In genomic region chr15:83075607-83076525, GRCm38 (mm10) we compare ENCODE assay signal across 12 mouse cellular contexts. TPM values are rescaled to one million over a fixed set of nuclear protein-coding genes. Genes with fewer than 3 reads are reported as not detected.
DNase-seq lines count a peak whose midpoint lies in the region; ATAC-seq and TF ChIP-seq lines count a peak whose summit lies in the region.
"Had no signal": no experiment of that assay in that cellular context is flagged by ENCODE, and none has a peak within 500 bp of the region (broad histone marks: within the 10 kb centered on the region; RNA-seq: fewer than 3 reads in every experiment).

No protein-coding gene starts in this region.

- H3K4me2 ChIP-seq in hindbrain, embryonic 11.5 days (replicated peaks; ENCODE audit: low read depth, low read length) = no peak overlapping the region
- H3K4me2 ChIP-seq in heart, embryonic 11.5 days = no peak overlapping the region
- H3K4me2 ChIP-seq: embryonic facial prominence, embryonic 12.5 days; hindbrain, embryonic 15.5 days; limb, embryonic 15.5 days had no signal

- H3K27me3 ChIP-seq in thymus, adult 2 months (ENCODE audit: control insufficient read depth, insufficient read depth, low read length) = no peaks in the 10 kb centered on the region
- no peaks in the 10 kb centered on the region for H3K27me3 ChIP-seq in hindbrain, embryonic 11.5 days (ENCODE audit: control insufficient read depth, insufficient read depth, low read length)
- peaks cover 8% of the 10 kb centered on the region; the same call in 1 of the 2 replicates for H3K27me3 ChIP-seq in heart, embryonic 11.5 days (ENCODE audit: control insufficient read depth, insufficient read depth, low read length)
- H3K27me3 ChIP-seq: embryonic facial prominence, embryonic 12.5 days; hindbrain, embryonic 15.5 days; Patski had no signal

- H3K4me3 ChIP-seq in thymus, adult 2 months (ENCODE audit: control insufficient read depth, insufficient read depth, low read length) = no peak overlapping the region
- H3K4me3 ChIP-seq in bone marrow macrophage, adult 2 months (ENCODE audit: insufficient read depth, low read length) = peak overlapping the region; percentile 7; the same call in 1 of the 2 replicates
- no peak overlapping the region for H3K4me3 ChIP-seq in hindbrain, embryonic 11.5 days (ENCODE audit: low read depth, low read length)
- H3K4me3 ChIP-seq in left cerebral cortex, adult 2 months = no peak overlapping the region
- H3K4me3 ChIP-seq in heart, embryonic 11.5 days (ENCODE audit: low read depth, low read length) = no peak overlapping the region
- H3K4me3 ChIP-seq: embryonic facial prominence, embryonic 12.5 days; hindbrain, embryonic 15.5 days; limb, embryonic 15.5 days had no signal

- intact Hi-C loops in left cerebral cortex, adult 2 months (cut with DNase I) = no loop called here

- WGBS in thymus, adult 2 months = 2% methylated on average over 27 of the region's 27 CpGs
- WGBS in hindbrain, embryonic 11.5 days = 60% methylated on average over 27 of the region's 27 CpGs
- WGBS in heart, embryonic 11.5 days (ENCODE audit: insufficient replicate concordance) = 46% methylated on average over 27 of the region's 27 CpGs

- no peak for ATAC-seq in hindbrain, embryonic 11.5 days (ENCODE audit: low FRiP score)
- no peak for ATAC-seq in heart, embryonic 11.5 days (replicated peaks; ENCODE audit: insufficient number of reproducible peaks, low FRiP score, low TSS enrichment)
- ATAC-seq: Patski had no signal

- TF ChIP-seq CTCF in thymus, adult 2 months (IDR thresholded peaks at IDR 0.05; ENCODE audit: borderline replicate concordance, control insufficient read depth, extremely low read depth, insufficient read depth, low read length, poor library complexity) = no peak
- TF ChIP-seq CTCF in bone marrow macrophage, adult 2 months (IDR thresholded peaks at IDR 0.05; ENCODE audit: low read depth, low read length) = no peak
- TF ChIP-seq CTCF in left cerebral cortex, adult 2 months (IDR thresholded peaks at IDR 0.05) = no peak

- no peaks in the 10 kb centered on the region for H3K36me3 ChIP-seq in thymus, adult 2 months (ENCODE audit: control insufficient read depth, insufficient read depth, low read length)
- no peaks in the 10 kb centered on the region for H3K36me3 ChIP-seq in hindbrain, embryonic 11.5 days (ENCODE audit: control insufficient read depth, insufficient read depth, low read length)
- no peaks in the 10 kb centered on the region for H3K36me3 ChIP-seq in heart, embryonic 11.5 days (ENCODE audit: control insufficient read depth, insufficient read depth, low read length)
- H3K36me3 ChIP-seq: embryonic facial prominence, embryonic 12.5 days; hindbrain, embryonic 15.5 days; limb, embryonic 15.5 days had no signal

- H3K9ac ChIP-seq in hindbrain, embryonic 11.5 days (ENCODE audit: low read depth, low read length) = no peak overlapping the region
- H3K9ac ChIP-seq in heart, embryonic 11.5 days (ENCODE audit: low read depth, low read length) = no peak overlapping the region
- H3K9ac ChIP-seq: embryonic facial prominence, embryonic 12.5 days; hindbrain, embryonic 15.5 days; limb, embryonic 15.5 days had no signal

- peaks cover 7% of the 10 kb centered on the region for H3K4me1 ChIP-seq in thymus, adult 2 months (replicated peaks; ENCODE audit: control insufficient read depth, insufficient read depth, low read length)
- peaks cover 8% of the 10 kb centered on the region for H3K4me1 ChIP-seq in bone marrow macrophage, adult 2 months (ENCODE audit: control insufficient read depth, insufficient read depth, low read length)
- H3K4me1 ChIP-seq in hindbrain, embryonic 11.5 days (replicated peaks; ENCODE audit: control insufficient read depth, insufficient read depth, low read length) = no peaks in the 10 kb centered on the region
- no peaks in the 10 kb centered on the region for H3K4me1 ChIP-seq in heart, embryonic 11.5 days (ENCODE audit: control insufficient read depth, insufficient read depth, low read length)
- H3K4me1 ChIP-seq: embryonic facial prominence, embryonic 12.5 days; hindbrain, embryonic 15.5 days had no signal

- H3K9me3 ChIP-seq in hindbrain, embryonic 11.5 days (ENCODE audit: control insufficient read depth, low read length) = no peaks in the 10 kb centered on the region
- no peaks in the 10 kb centered on the region for H3K9me3 ChIP-seq in heart, embryonic 11.5 days (replicated peaks; ENCODE audit: control insufficient read depth, low read length)
- H3K9me3 ChIP-seq: embryonic facial prominence, embryonic 12.5 days; hindbrain, embryonic 15.5 days; limb, embryonic 15.5 days had no signal

- TF ChIP-seq POLR2A in thymus, adult 2 months (IDR thresholded peaks at IDR 0.05; ENCODE audit: control insufficient read depth, extremely low read depth, insufficient read depth, low read length, poor library complexity) = no peak
- no peak for TF ChIP-seq POLR2A in bone marrow macrophage, adult 2 months (IDR thresholded peaks at IDR 0.05; ENCODE audit: borderline replicate concordance, low read depth, low read length)

- peak; percentile 15 for DNase-seq in thymus, adult 2 months
- DNase-seq in thymus, adult 18-20 months = no peak
- peak; percentile 38 for DNase-seq in lung, postnatal 10 days
- peak; percentile 25 for DNase-seq in thymus, postnatal 14 days
- no peak for DNase-seq in hindbrain, embryonic 11.5 days (ENCODE audit: low spot score)
- DNase-seq in left cerebral cortex, adult 2 months (ENCODE audit: extremely low spot score in 1 of 2, low spot score in 2 of 2) = no peak

- H3K27ac ChIP-seq in thymus, adult 2 months (ENCODE audit: control insufficient read depth, insufficient read depth, low read length) = no peak overlapping the region
- H3K27ac ChIP-seq in bone marrow macrophage, adult 2 months (ENCODE audit: insufficient read depth, low read depth, low read length) = no peak overlapping the region
- no peak overlapping the region for H3K27ac ChIP-seq in hindbrain, embryonic 11.5 days (ENCODE audit: low read depth, low read length)
- H3K27ac ChIP-seq in left cerebral cortex, adult 2 months = no peak overlapping the region
- no peak overlapping the region for H3K27ac ChIP-seq in heart, embryonic 11.5 days (ENCODE audit: low read depth, low read length)
- H3K27ac ChIP-seq: embryonic facial prominence, embryonic 12.5 days; hindbrain, embryonic 15.5 days; limb, embryonic 15.5 days had no signal

RNA-seq across cellular contexts. Expression of gene Serhl, which starts 13.4 kb away (rescaled TPM):
- 64.9 and 82.9 TPM in 2 replicates for polyA plus RNA-seq in thymus, adult 2 months (2012; rRNA removed)
- polyA plus RNA-seq in bone marrow macrophage, adult 2 months (2012; ENCODE audit: insufficient read depth, insufficient read length, missing spikeins) = 36.2 and 40.8 TPM in 2 replicates
- 40.2 and 42.6 TPM in 2 replicates for polyA plus RNA-seq in hindbrain, embryonic 11.5 days (2014; fragmentation: Nextera tagmentation; extraction: Ambion mirVana)
- total RNA-seq in left cerebral cortex, adult 2 months (2021) = 10 to 100 TPM in 1 of 2 experiments, 1 to 10 TPM in 1; 9.0 to 10.2 TPM
- polyA plus RNA-seq in heart, embryonic 11.5 days (2014; fragmentation: Nextera tagmentation; extraction: Ambion mirVana) = 56.4 and 68.5 TPM in 2 replicates

RNA-seq across cellular contexts. Expression of gene Nfam1, which starts 42.8 kb away (rescaled TPM):
- 8.1 and 9.8 TPM in 2 replicates for polyA plus RNA-seq in thymus, adult 2 months (2012; rRNA removed)
- 242 and 254 TPM in 2 replicates for polyA plus RNA-seq in bone marrow macrophage, adult 2 months (2012; ENCODE audit: insufficient read depth, insufficient read length, missing spikeins)
- polyA plus RNA-seq in hindbrain, embryonic 11.5 days (2014; fragmentation: Nextera tagmentation; extraction: Ambion mirVana) = 2.1 and 2.3 TPM in 2 replicates
- total RNA-seq in left cerebral cortex, adult 2 months (2021) = 1 to 10 TPM; 2.2 to 2.8 TPM
- polyA plus RNA-seq in heart, embryonic 11.5 days (2014; fragmentation: Nextera tagmentation; extraction: Ambion mirVana) = 1.6 and 1.7 TPM in 2 replicates
- polyA plus RNA-seq: Patski had no signal

RNA-seq across cellular contexts. Expression of gene Rrp7a, which starts 46.7 kb away (rescaled TPM):
- 168 and 179 TPM in 2 replicates for polyA plus RNA-seq in thymus, adult 2 months (2012; rRNA removed)
- polyA plus RNA-seq in bone marrow macrophage, adult 2 months (2012; ENCODE audit: insufficient read depth, insufficient read length, missing spikeins) = 54.1 and 66.1 TPM in 2 replicates
- 54.6 and 63.4 TPM in 2 replicates for polyA plus RNA-seq in hindbrain, embryonic 11.5 days (2014; fragmentation: Nextera tagmentation; extraction: Ambion mirVana)
- total RNA-seq in left cerebral cortex, adult 2 months (2021) = 100 to 1,000 TPM; 147 to 159 TPM
- polyA plus RNA-seq in heart, embryonic 11.5 days (2014; fragmentation: Nextera tagmentation; extraction: Ambion mirVana) = 34.9 and 42.7 TPM in 2 replicates

Comparison
In these comparisons a context has a peak if more than half of its experiments do, and no peak if none do; other contexts are left out.
1. DNase-seq: peak in thymus, adult 2 months (single experiment), lung, postnatal 10 days (single experiment) and thymus, postnatal 14 days (single experiment); none in thymus, adult 18-20 months (0 of 2), hindbrain, embryonic 11.5 days (single experiment) and left cerebral cortex, adult 2 months (0 of 2).
2. RNA of gene Nfam1, which starts 42.8 kb away (polyA plus RNA-seq): 242 to 254 TPM in bone marrow macrophage, adult 2 months; 8.1 to 9.8 TPM in thymus, adult 2 months, 2.1 to 2.3 TPM in hindbrain, embryonic 11.5 days and 1.6 to 1.7 TPM in heart, embryonic 11.5 days; every median in the first group is over 10 times any median in the second.